ENCODE assay signal across 21 mouse cellular contexts in genomic region chr6:57798986-57799385, GRCm38 (mm10). TPM values are rescaled to one million over a fixed set of nuclear protein-coding genes. Genes with fewer than 3 reads are reported as not detected.
"Had no signal": no experiment of that assay in that cellular context is flagged by ENCODE, and none has a peak within 500 bp of the region (broad histone marks: within the 10 kb centered on the region; RNA-seq: fewer than 3 reads in every experiment).

No protein-coding gene starts in this region.

- H3K9ac ChIP-seq: limb, embryonic 15.5 days; liver, embryonic 12.5 days; lung, embryonic 14.5 days; stomach, embryonic 15.5 days had no signal

- H3K9me3 ChIP-seq: limb, embryonic 15.5 days; liver, embryonic 12.5 days; megakaryocyte, embryonic 14.5 days; stomach, embryonic 15.5 days had no signal

- H3K4me1 ChIP-seq: limb, embryonic 15.5 days; stomach, embryonic 15.5 days had no signal

- H3K4me3 ChIP-seq: limb, embryonic 15.5 days; liver, embryonic 12.5 days; megakaryocyte, embryonic 14.5 days; stomach, embryonic 15.5 days had no signal

- ATAC-seq: liver, embryonic 12.5 days had no signal

- H3K36me3 ChIP-seq: limb, embryonic 15.5 days; stomach, embryonic 15.5 days had no signal

- DNase-seq: kidney, adult 18-20 months; kidney, postnatal 10 days; kidney, postnatal 4 days; lung, embryonic 14.5 days; lung, postnatal 14 days; thymus, adult 2 months; thymus, postnatal 25 days had no signal

- H3K4me2 ChIP-seq: limb, embryonic 15.5 days; liver, embryonic 12.5 days; lung, embryonic 14.5 days; midbrain, embryonic 11.5 days; stomach, embryonic 15.5 days had no signal

- H3K27me3 ChIP-seq: limb, embryonic 15.5 days; liver, embryonic 12.5 days; megakaryocyte, embryonic 14.5 days; stomach, embryonic 15.5 days had no signal

- H3K27ac ChIP-seq: limb, embryonic 15.5 days; liver, embryonic 12.5 days; macrophage; stomach, embryonic 15.5 days had no signal

RNA-seq across cellular contexts. Expression of gene Vmn1r21, which starts 51.2 kb away (rescaled TPM):
- total RNA-seq: layer of hippocampus, adult 8-10 months; layer of hippocampus, postnatal 14 days; left cerebral cortex, postnatal 10 days; midbrain, postnatal 0 days had no signal
- polyA plus RNA-seq: limb, embryonic 11.5 days; limb, embryonic 15.5 days; liver, embryonic 12.5 days; liver, embryonic 16.5 days; lung, embryonic 14.5 days; macrophage; midbrain, embryonic 11.5 days; midbrain, postnatal 0 days; spleen, adult 2 months; stomach, embryonic 15.5 days; thymus, adult 2 months; urinary bladder, adult 2 months had no signal
